Mouse (Mus musculus): ENCODE measurements at regions not wholly inside any gene's neighbourhood (a gene's known extent, or its start where the extent isn't known, plus 50 kb on each side); places are given as distances from the start of the nearest gene placed in this dataset.

- no peak for DNase-seq
Measured at GRCm38 (mm10) chr17:14497086-14497485, 196.9 kb downstream of the Thbs2 start.

GRCm38 (mm10) chr17:14493751-14494320, 200.2 kb downstream of the Thbs2 start:
- no peak for DNase-seq

GRCm38 (mm10) chr17:14492936-14493335, 201.1 kb downstream of the Thbs2 start:
- no peak for DNase-seq

DNA sequence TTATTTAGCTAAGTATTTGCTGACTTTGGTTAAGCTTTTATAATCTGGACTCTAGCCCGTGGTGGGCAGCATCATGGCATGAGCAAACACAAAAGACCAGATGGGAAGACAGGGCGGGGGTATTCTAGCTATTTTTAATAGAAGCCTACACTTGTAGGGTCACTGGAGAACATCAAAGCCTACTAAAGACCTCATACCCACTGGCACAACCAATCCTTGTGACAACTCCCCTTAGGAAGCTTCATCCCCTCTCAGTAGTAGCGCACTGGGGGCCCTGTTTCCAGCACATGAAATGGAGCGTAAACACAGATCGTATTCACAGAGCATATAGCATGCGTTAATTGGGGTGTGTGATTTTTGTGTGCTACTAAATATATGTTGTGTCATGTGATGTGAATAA, 202.4 kb downstream of the Smoc2 start:
- DNase-seq = no peak

DNA sequence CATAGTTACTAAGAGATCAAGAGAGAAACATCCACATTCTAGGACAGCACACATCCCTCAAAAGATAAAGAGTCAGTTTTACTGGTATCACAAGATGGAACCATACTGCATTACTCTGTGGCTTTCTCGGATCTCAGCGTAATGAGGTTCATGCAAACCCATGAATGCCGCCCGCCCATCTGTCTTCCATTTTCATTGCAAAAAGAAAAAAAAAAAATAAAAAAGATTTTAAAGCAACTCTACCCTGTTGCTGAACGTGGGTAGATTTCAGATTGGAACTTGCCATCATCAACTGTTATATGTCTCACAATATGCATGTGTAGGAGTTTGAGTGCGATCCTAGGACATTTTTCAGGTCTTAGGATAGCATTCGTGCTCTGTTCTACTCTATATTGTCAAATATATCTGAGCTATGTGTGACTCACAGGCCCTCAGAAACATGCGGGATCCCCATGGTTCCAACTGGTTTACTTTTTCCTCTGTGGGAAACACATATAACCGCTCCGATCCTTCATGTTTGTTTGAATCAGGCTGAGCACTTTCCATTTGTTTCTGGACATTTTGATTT, 199.7 kb downstream of the Smoc2 start:
- no peak for DNase-seq

DNA sequence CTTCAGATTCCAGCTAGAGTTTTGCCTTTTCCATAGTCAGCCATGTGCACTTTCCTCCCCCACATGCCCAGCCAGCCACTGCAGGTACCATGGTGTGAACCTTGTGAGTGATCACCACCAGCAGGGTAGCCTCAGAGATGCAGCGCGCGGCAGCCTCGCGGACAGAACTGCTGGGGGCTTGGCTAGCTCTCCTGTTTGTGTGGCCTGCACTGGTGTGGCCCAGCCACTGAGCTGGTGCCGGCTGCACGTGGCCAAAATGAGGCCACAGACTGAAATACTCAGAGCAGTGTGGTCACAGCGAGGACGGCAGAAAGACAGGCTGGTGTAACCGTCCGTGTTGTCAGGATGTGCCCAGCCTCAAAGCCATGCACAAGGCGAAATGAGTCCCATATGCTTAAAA, 197.4 kb downstream of the Smoc2 start:
- no peak for DNase-seq

GRCm38 (mm10) chr17:14475778-14476647, 196.7 kb downstream of the Smoc2 start:
- DNase-seq = no peak

- DNase-seq = no peak
Measured at GRCm38 (mm10) chr17:14475277-14475676, 196.0 kb downstream of the Smoc2 start.

- no peak for DNase-seq
Measured at GRCm38 (mm10) chr17:14468754-14469488, 189.6 kb downstream of the Smoc2 start.

DNA sequence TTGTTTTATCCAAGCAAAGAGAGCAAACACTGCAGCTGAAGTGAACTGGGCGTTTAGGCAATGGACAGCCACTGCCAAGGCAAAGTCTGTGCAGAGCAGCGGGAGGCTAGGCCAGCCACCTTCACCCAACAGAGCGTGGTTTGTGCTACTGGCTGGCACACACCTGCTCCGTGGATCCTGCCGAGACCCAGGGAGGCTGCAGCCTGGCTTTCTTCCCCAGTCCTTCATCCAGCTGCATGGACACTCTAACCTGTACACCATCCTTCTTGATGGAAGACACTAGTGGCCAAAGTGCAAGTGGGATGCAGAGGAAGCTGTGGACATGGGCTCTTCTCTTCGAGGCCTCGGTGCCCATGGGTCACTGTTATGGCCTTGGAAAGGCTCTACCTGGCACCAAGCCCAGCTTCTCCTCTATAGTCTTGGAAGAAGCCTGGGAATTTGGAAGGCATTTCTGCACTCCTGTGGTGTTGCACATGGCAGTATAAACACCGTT, 176.0 kb downstream of the Smoc2 start:
- DNase-seq = no peak
